Mouse (Mus musculus) MEL (cell line): ENCODE results near the gene Gfra1. TPM values are rescaled to one million over a fixed set of nuclear protein-coding genes. Genes with fewer than 3 reads are reported as not detected.

Experiments used
- DNase-seq: peaks from one replicate; pipeline ENCODE4 v3.0.0; 2011; ENCODE audit warnings: low read depth, low spot score
- H3K27ac ChIP-seq: 2 replicates; pipeline ENCODE4 v1.5.1; 2012; ENCODE audit warnings: low read depth, mild to moderate bottlenecking, control low read depth, low read length, moderate library complexity; ENCODE audit not compliant: control insufficient read depth
- H3K27me3 ChIP-seq, 2 experiments: fragments of 150-350 bp in 1 of 2; sonication (generic) in 1 of 2; 2 replicates each; pipeline ENCODE4 v1.6.1; 2012; ENCODE audit warnings: low read length in 2 of 2, mild to moderate bottlenecking in 2 of 2, improper control_type of control experiment in 1 of 2, moderate library complexity in 1 of 2; ENCODE audit not compliant: insufficient read depth in 2 of 2, control insufficient read depth in 1 of 2
- H3K36me3 ChIP-seq, 2 experiments: 2 replicates each; pipeline ENCODE4 v1.6.1; 2012 to 2014; ENCODE audit warnings: low read length in 2 of 2, improper control_type of control experiment in 1 of 2, inconsistent platforms in 1 of 2, mild to moderate bottlenecking in 1 of 2; ENCODE audit not compliant: insufficient read depth in 2 of 2, control insufficient read depth in 1 of 2
- H3K4me1 ChIP-seq, 2 experiments: fragments of 150-350 bp in 1 of 2; sonication (generic) in 1 of 2; 2 replicates each; pipeline ENCODE4 v1.6.1; 2012; ENCODE audit warnings: low read length in 2 of 2, improper control_type of control experiment in 1 of 2, mild to moderate bottlenecking in 1 of 2; ENCODE audit not compliant: insufficient read depth in 2 of 2, control insufficient read depth in 1 of 2
- H3K4me3 ChIP-seq, 2 experiments: fragments of 150-350 bp in 1 of 2; sonication (generic) in 1 of 2; 2 replicates each; pipeline ENCODE4 v1.5.1; 2012; ENCODE audit warnings: low read depth in 2 of 2, low read length in 2 of 2, mild to moderate bottlenecking in 2 of 2, moderate library complexity in 2 of 2, control low read depth in 1 of 2, improper control_type of control experiment in 1 of 2; ENCODE audit not compliant: control insufficient read depth in 1 of 2, insufficient read depth in 1 of 2
- H3K79me2 ChIP-seq: 2 replicates; pipeline ENCODE4 v1.6.1; 2012; ENCODE audit warnings: mild to moderate bottlenecking, low read length, moderate library complexity; ENCODE audit not compliant: control insufficient read depth, poor library complexity, insufficient read depth
- H3K9ac ChIP-seq: 2 replicates; pipeline ENCODE4 v1.6.1; 2012; ENCODE audit warnings: low read depth, mild to moderate bottlenecking, control low read depth, low read length, moderate library complexity; ENCODE audit not compliant: control insufficient read depth, poor library complexity, severe bottlenecking
- H3K9me3 ChIP-seq: fragments of 150-350 bp; sonication (generic); replicated peaks from 2 replicates; pipeline ENCODE4 v1.6.1; 2012; ENCODE audit warnings: mild to moderate bottlenecking, low read length, improper control_type of control experiment, moderate library complexity; ENCODE audit not compliant: insufficient read depth
- CHD1 ChIP-seq: IDR thresholded peaks from 2 replicates; pipeline ENCODE4 v1.6.1; 2012; ENCODE audit warnings: low read depth, mild to moderate bottlenecking, inconsistent platforms, low read length, improper control_type of control experiment
- CHD2 ChIP-seq: IDR thresholded peaks from 2 replicates; pipeline ENCODE4 v1.6.1; 2011; ENCODE audit warnings: low read length, improper control_type of control experiment
- ELF1 ChIP-seq: IDR thresholded peaks from 2 replicates; pipeline ENCODE4 v1.6.1; 2014; ENCODE audit warnings: low read depth, mild to moderate bottlenecking, inconsistent platforms, low read length, improper control_type of control experiment, moderate library complexity
- EP300 ChIP-seq, 2 experiments: IDR thresholded peaks; 2 replicates each; pipeline ENCODE4 v1.6.1; 2011; ENCODE audit warnings: improper control_type of control experiment in 2 of 2, low read length in 2 of 2, low read depth in 1 of 2, mild to moderate bottlenecking in 1 of 2
- GABPA ChIP-seq: IDR thresholded peaks from 2 replicates; pipeline ENCODE4 v1.6.1; 2012; ENCODE audit warnings: low read depth, mild to moderate bottlenecking, inconsistent platforms, low read length, improper control_type of control experiment, moderate library complexity
- GATA1 ChIP-seq: IDR thresholded peaks from 2 replicates; pipeline ENCODE4 v1.6.1; 2011; ENCODE audit warnings: low read depth, low read length, improper control_type of control experiment
- HCFC1 ChIP-seq: IDR thresholded peaks from 2 replicates; pipeline ENCODE4 v1.6.1; 2012; ENCODE audit warnings: low read depth, mild to moderate bottlenecking, inconsistent platforms, low read length, improper control_type of control experiment, moderate library complexity
- JUND ChIP-seq: IDR thresholded peaks from 2 replicates; pipeline ENCODE4 v1.6.1; 2011; ENCODE audit warnings: low read depth, mild to moderate bottlenecking, improper control_type of control experiment, low read length
- MAX ChIP-seq: IDR thresholded peaks from 2 replicates; pipeline ENCODE4 v1.6.1; 2011; ENCODE audit warnings: low read length, improper control_type of control experiment
- MAZ ChIP-seq: IDR thresholded peaks from 2 replicates; pipeline ENCODE4 v1.6.1; 2012; ENCODE audit warnings: low read depth, mild to moderate bottlenecking, inconsistent platforms, low read length, improper control_type of control experiment
- MEF2A ChIP-seq: IDR thresholded peaks from 2 replicates; pipeline ENCODE4 v1.6.1; 2014; ENCODE audit warnings: low read depth, mild to moderate bottlenecking, inconsistent platforms, low read length, improper control_type of control experiment; ENCODE audit not compliant: poor library complexity, insufficient replicate concordance, severe bottlenecking; ENCODE audit errors: extremely low read depth
- MXI1 ChIP-seq: IDR thresholded peaks from 2 replicates; pipeline ENCODE4 v1.6.1; 2011; ENCODE audit warnings: mild to moderate bottlenecking, low read depth, low read length, improper control_type of control experiment
- NELFE ChIP-seq: IDR thresholded peaks from 2 replicates; pipeline ENCODE4 v1.6.1; 2011; ENCODE audit warnings: low read depth, low read length, improper control_type of control experiment
- NRF1 ChIP-seq: IDR thresholded peaks from 2 replicates; pipeline ENCODE4 v1.6.1; 2014; ENCODE audit warnings: low read depth, mild to moderate bottlenecking, inconsistent platforms, low read length, improper control_type of control experiment, moderate library complexity; ENCODE audit not compliant: poor library complexity, insufficient read depth, severe bottlenecking
- POLR2AphosphoS5 ChIP-seq: IDR thresholded peaks from 2 replicates; pipeline ENCODE4 v1.6.1; 2012; ENCODE audit warnings: low read depth, borderline replicate concordance, mild to moderate bottlenecking, inconsistent platforms, low read length, moderate library complexity, mixed read lengths
- RCOR1 ChIP-seq: IDR thresholded peaks from 2 replicates; pipeline ENCODE4 v1.6.1; 2012; ENCODE audit warnings: low read depth, mild to moderate bottlenecking, inconsistent platforms, low read length, improper control_type of control experiment
- SIN3A ChIP-seq: IDR thresholded peaks from 2 replicates; pipeline ENCODE4 v1.6.1; 2012; ENCODE audit warnings: low read length, improper control_type of control experiment, inconsistent platforms
- SMC3 ChIP-seq: IDR thresholded peaks from 2 replicates; pipeline ENCODE4 v1.6.1; 2011; ENCODE audit warnings: low read depth, low read length, improper control_type of control experiment
- UBTF ChIP-seq: IDR thresholded peaks from 2 replicates; pipeline ENCODE4 v1.6.1; 2012; ENCODE audit warnings: low read depth, mild to moderate bottlenecking, inconsistent platforms, low read length, improper control_type of control experiment, moderate library complexity, borderline replicate concordance; ENCODE audit not compliant: insufficient read depth
- USF1 ChIP-seq: IDR thresholded peaks from 2 replicates; pipeline ENCODE4 v1.6.1; 2014; ENCODE audit warnings: low read depth, mild to moderate bottlenecking, inconsistent platforms, low read length, improper control_type of control experiment, moderate library complexity
- USF2 ChIP-seq, 2 experiments: IDR thresholded peaks; 2 replicates each; pipeline ENCODE4 v1.6.1; 2011 to 2012; ENCODE audit warnings: improper control_type of control experiment in 2 of 2, low read length in 2 of 2, borderline replicate concordance in 1 of 2, inconsistent platforms in 1 of 2, low read depth in 1 of 2, mild to moderate bottlenecking in 1 of 2; ENCODE audit not compliant: insufficient read depth in 1 of 2
- ZKSCAN1 ChIP-seq: IDR thresholded peaks from 2 replicates; pipeline ENCODE4 v1.6.1; 2012; ENCODE audit warnings: low read depth, mild to moderate bottlenecking, inconsistent platforms, low read length, improper control_type of control experiment, moderate library complexity
- ZMIZ1 ChIP-seq: IDR thresholded peaks from 2 replicates; pipeline ENCODE4 v1.6.1; 2012; ENCODE audit warnings: low read depth, mild to moderate bottlenecking, inconsistent platforms, low read length, improper control_type of control experiment, moderate library complexity
- ZNF384 ChIP-seq: IDR thresholded peaks from 2 replicates; pipeline ENCODE4 v1.6.1; 2012; ENCODE audit warnings: low read depth, mild to moderate bottlenecking, inconsistent platforms, low read length, improper control_type of control experiment
- polyA plus RNA-seq, 2 experiments: library from polyadenylated mRNA; stranded (reverse) in 1 of 2; unstranded in 1 of 2; fragments of >175 nt in 1 of 2; fragments of >200 nt in 1 of 2; gene quantifications; 2 replicates each; pipeline versions ENCODE4 v1.2.1 to v1.2.4; 2012; ENCODE audit warnings: low replicate concordance in 2 of 2, low read depth in 1 of 2; ENCODE audit not compliant: insufficient read length in 2 of 2, insufficient read depth in 1 of 2, missing spikeins in 1 of 2
- total RNA-seq: library from RNA; depleted of rRNA; stranded (reverse); fragments of 300-350 nt; gene quantifications from 2 replicates; pipeline ENCODE4 v1.2.3, GENCODE M21; 2012

Gfra1 gene
- total and polyA plus RNA-seq, 3 experiments: not detected

DNA sequence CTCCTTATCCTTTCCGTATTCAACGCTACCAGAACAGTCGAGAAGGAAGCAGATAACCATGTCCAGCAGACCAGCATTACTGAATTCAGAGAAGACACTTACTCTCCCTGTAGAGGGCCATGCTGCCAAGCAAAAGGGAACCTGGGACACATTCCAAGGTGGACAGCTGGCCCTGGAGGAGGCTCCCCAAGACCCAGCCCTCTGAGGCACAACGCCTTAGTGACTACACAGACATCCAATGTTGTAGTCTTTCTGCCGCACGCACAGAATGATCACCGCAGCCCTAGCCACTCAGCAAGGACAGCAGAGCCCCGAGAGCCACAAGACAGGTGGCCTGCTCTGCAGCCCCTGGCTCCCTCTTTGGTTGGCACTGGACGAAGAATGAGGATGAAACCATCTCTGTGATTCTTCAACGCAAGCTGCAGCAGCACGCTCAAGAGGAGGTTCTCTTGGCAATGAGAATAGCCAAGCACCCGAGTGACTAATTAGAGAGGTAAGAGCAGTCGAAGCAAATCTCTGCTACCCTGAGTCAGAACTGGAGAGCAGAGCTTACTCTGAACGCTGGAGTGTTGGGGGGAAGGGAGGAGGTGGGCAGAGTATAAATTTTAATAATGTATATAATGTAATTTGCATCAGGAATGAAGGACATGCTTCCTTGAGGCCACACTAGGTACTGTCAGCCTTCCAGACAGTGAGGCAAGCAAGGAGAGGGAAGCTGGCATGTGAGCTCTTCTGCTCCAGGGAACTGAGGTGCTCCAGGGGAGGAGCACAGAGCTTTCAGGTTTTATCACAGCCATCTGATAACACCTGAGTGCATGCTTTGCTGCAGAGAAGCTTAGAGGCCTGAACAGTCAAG lies 159.5 kb downstream of the Gfra1 start:
- Histone ChIP-seq H3K36me3 (no peaks in the 10 kb centered on the region), H3K4me3 (no peak overlapping the region), H3K27me3 (no peaks in the 10 kb centered on the region), H3K9me3 (no peaks in the 10 kb centered on the region), H3K79me2 (no peaks in the 10 kb centered on the region), H3K9ac (no peak overlapping the region), H3K27ac (no peak overlapping the region), H3K4me1 (no peaks in the 10 kb centered on the region)
- no peak for DNase-seq
- no peak for TF ChIP-seq RCOR1
- no peak for TF ChIP-seq MAX
- TF ChIP-seq POLR2AphosphoS5: no peak
- no peak for TF ChIP-seq ZMIZ1
- no peak for TF ChIP-seq USF1
- TF ChIP-seq ELF1: no peak
- TF ChIP-seq CHD2: no peak
- TF ChIP-seq EP300 (IDR thresholded peaks at IDR 0.05; ENCODE audit: low read depth in 1 of 2, low read length in 2 of 2): no peak

DNA sequence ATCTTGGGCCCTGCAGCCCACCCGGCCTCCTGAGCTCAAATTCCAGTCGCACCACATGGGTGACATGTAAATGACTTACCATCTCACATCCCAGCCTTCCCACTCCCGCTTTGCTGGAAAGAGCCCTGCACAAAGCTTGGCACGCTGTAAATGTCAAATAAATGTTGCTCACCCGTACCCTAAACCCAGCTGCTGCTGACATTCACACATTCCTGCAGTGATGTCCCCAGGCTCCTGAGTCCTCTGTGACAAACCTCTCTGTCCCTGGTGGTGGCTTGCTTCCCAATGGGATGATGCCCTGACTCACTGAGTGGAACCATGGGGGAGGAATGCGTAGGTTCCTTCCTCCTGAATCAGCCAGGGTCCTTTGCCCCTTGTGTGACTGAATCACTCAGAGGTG lies 167.6 kb downstream of the Gfra1 start:
- TF ChIP-seq ZKSCAN1 (no peak), ZNF384 (no peak), CHD1 (no peak), HCFC1 (no peak), MEF2A (no peak), NELFE (no peak)
- H3K27me3 ChIP-seq: no peaks in the 10 kb centered on the region
- no peaks in the 10 kb centered on the region for H3K36me3 ChIP-seq
- no peak overlapping the region for H3K4me3 ChIP-seq
- no peaks in the 10 kb centered on the region; the same call in 1 of the 2 replicates for H3K9me3 ChIP-seq
- no peak for DNase-seq
- no peak overlapping the region for H3K27ac ChIP-seq
- H3K79me2 ChIP-seq: no peaks in the 10 kb centered on the region
- H3K4me1 ChIP-seq: no peaks in the 10 kb centered on the region
- H3K9ac ChIP-seq: no peak overlapping the region

DNA sequence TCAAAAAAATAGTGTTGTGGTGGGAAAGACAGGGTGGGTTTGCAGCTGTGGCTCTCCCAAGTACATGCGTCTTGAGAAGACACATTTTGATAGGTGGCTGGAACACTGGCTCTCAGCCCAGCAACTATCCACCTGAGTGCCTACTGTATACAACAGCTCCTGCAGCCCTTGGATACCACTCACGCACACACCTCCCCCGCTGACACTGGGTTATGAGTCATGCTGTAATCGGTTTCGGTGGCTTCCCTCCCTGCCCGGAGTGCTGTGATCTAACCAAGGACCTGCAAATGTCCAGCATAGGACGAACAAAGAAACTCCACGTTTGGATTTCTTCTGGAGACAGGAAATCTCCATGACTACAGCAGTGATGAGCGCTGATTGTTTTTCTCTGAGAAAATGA lies 180.4 kb downstream of the Gfra1 start:
- no peak overlapping the region for H3K9ac ChIP-seq
- no peak overlapping the region for H3K4me3 ChIP-seq
- H3K27ac ChIP-seq: no peak overlapping the region
- no peaks in the 10 kb centered on the region for H3K36me3 ChIP-seq
- no peak for DNase-seq
- H3K9me3 ChIP-seq: no peaks in the 10 kb centered on the region
- no peaks in the 10 kb centered on the region for H3K4me1 ChIP-seq
- H3K27me3 ChIP-seq: no peaks in the 10 kb centered on the region
- no peaks in the 10 kb centered on the region for H3K79me2 ChIP-seq
- TF ChIP-seq CHD1 (no peak), UBTF (no peak), ZMIZ1 (no peak), GATA1 (no peak), SMC3 (no peak), GABPA (no peak), MAZ (no peak), CHD2 (no peak), MXI1 (no peak), JUND (no peak), EP300 (IDR thresholded peaks at IDR 0.05; ENCODE audit: low read depth in 1 of 2, low read length in 2 of 2) (no peak), SIN3A (no peak), USF2 (IDR thresholded peaks at IDR 0.05; ENCODE audit: borderline replicate concordance in 1 of 2, insufficient read depth in 1 of 2, low read depth in 1 of 2, low read length in 2 of 2) (no peak), POLR2AphosphoS5 (no peak), NRF1 (no peak)
